Mouse (Mus musculus): ENCODE data around the gene 1700028P14Rik. TPM values are rescaled to one million over a fixed set of nuclear protein-coding genes. Genes with fewer than 3 reads are reported as not detected.

The 1700028P14Rik gene
- polyA plus RNA-seq, 1 experiment, result 0.16 TPM

- H3K4me3 ChIP-seq (ENCODE audit: control insufficient read depth, insufficient read depth, low read length), result no peak overlapping the region
- H3K27me3 ChIP-seq (ENCODE audit: control insufficient read depth, insufficient read depth, low read length), result no peaks in the 10 kb centered on the region
- WGBS, result 86% methylated on average over 11 of the region's 11 CpGs
- no peak for DNase-seq
- no peak overlapping the region for H3K27ac ChIP-seq (ENCODE audit: control insufficient read depth, insufficient read depth, low read length)
- no peaks in the 10 kb centered on the region for H3K4me1 ChIP-seq (replicated peaks; ENCODE audit: control insufficient read depth, insufficient read depth, low read length)
- no peak for TF ChIP-seq POLR2A (IDR thresholded peaks at IDR 0.05; ENCODE audit: control insufficient read depth, extremely low read depth, insufficient read depth, low read length, poor library complexity)
- TF ChIP-seq CTCF (IDR thresholded peaks at IDR 0.05; ENCODE audit: borderline replicate concordance, control insufficient read depth, extremely low read depth, insufficient read depth, low read length, poor library complexity), result no peak
- no peaks in the 10 kb centered on the region for H3K36me3 ChIP-seq (ENCODE audit: control insufficient read depth, insufficient read depth, low read length)
These were observed 20.8 kb downstream of the 1700028P14Rik start for GRCm38 (mm10) chr19:23631611-23632492.

- 79% methylated on average over 7 of the region's 7 CpGs for WGBS
- Histone ChIP-seq H3K4me3 (ENCODE audit: control insufficient read depth, insufficient read depth, low read length) (no peak overlapping the region), H3K36me3 (ENCODE audit: control insufficient read depth, insufficient read depth, low read length) (no peaks in the 10 kb centered on the region), H3K4me1 (replicated peaks; ENCODE audit: control insufficient read depth, insufficient read depth, low read length) (no peaks in the 10 kb centered on the region), H3K27me3 (ENCODE audit: control insufficient read depth, insufficient read depth, low read length) (no peaks in the 10 kb centered on the region), H3K27ac (ENCODE audit: control insufficient read depth, insufficient read depth, low read length) (no peak overlapping the region)
- TF ChIP-seq CTCF (IDR thresholded peaks at IDR 0.05; ENCODE audit: borderline replicate concordance, control insufficient read depth, extremely low read depth, insufficient read depth, low read length, poor library complexity) (no peak), POLR2A (IDR thresholded peaks at IDR 0.05; ENCODE audit: control insufficient read depth, extremely low read depth, insufficient read depth, low read length, poor library complexity) (no peak)
- DNase-seq, result no peak
These were observed 38.3 kb downstream of the 1700028P14Rik start for GRCm38 (mm10) chr19:23614268-23614667.

GRCm38 (mm10) chr19:23609724-23610123 is 42.9 kb downstream of the 1700028P14Rik start:
- WGBS, result 88% methylated on average over 4 of the region's 4 CpGs

GRCm38 (mm10) chr19:23607951-23608350 is 44.7 kb downstream of the 1700028P14Rik start:
- Histone ChIP-seq H3K27ac (ENCODE audit: control insufficient read depth, insufficient read depth, low read length) (no peak overlapping the region), H3K4me1 (replicated peaks; ENCODE audit: control insufficient read depth, insufficient read depth, low read length) (no peaks in the 10 kb centered on the region), H3K36me3 (ENCODE audit: control insufficient read depth, insufficient read depth, low read length) (no peaks in the 10 kb centered on the region), H3K27me3 (ENCODE audit: control insufficient read depth, insufficient read depth, low read length) (no peaks in the 10 kb centered on the region), H3K4me3 (ENCODE audit: control insufficient read depth, insufficient read depth, low read length) (no peak overlapping the region)
- no peak for DNase-seq
- 93% methylated on average over 2 of the region's 2 CpGs for WGBS
- no peak for TF ChIP-seq CTCF (IDR thresholded peaks at IDR 0.05; ENCODE audit: borderline replicate concordance, control insufficient read depth, extremely low read depth, insufficient read depth, low read length, poor library complexity)
- TF ChIP-seq POLR2A (IDR thresholded peaks at IDR 0.05; ENCODE audit: control insufficient read depth, extremely low read depth, insufficient read depth, low read length, poor library complexity), result no peak

More at GRCm38 (mm10) chr19:23609724-23610123, 42.9 kb downstream of the 1700028P14Rik start:
- H3K4me1 ChIP-seq (replicated peaks; ENCODE audit: control insufficient read depth, insufficient read depth, low read length), result no peaks in the 10 kb centered on the region
- TF ChIP-seq CTCF (IDR thresholded peaks at IDR 0.05; ENCODE audit: borderline replicate concordance, control insufficient read depth, extremely low read depth, insufficient read depth, low read length, poor library complexity), result no peak
- no peak for TF ChIP-seq POLR2A (IDR thresholded peaks at IDR 0.05; ENCODE audit: control insufficient read depth, extremely low read depth, insufficient read depth, low read length, poor library complexity)
- no peaks in the 10 kb centered on the region for H3K36me3 ChIP-seq (ENCODE audit: control insufficient read depth, insufficient read depth, low read length)
- H3K27ac ChIP-seq (ENCODE audit: control insufficient read depth, insufficient read depth, low read length), result no peak overlapping the region
- no peaks in the 10 kb centered on the region for H3K27me3 ChIP-seq (ENCODE audit: control insufficient read depth, insufficient read depth, low read length)
- no peak for DNase-seq
- no peak overlapping the region for H3K4me3 ChIP-seq (ENCODE audit: control insufficient read depth, insufficient read depth, low read length)

- Histone ChIP-seq H3K36me3 (ENCODE audit: control insufficient read depth, insufficient read depth, low read length) (no peaks in the 10 kb centered on the region), H3K4me3 (ENCODE audit: control insufficient read depth, insufficient read depth, low read length) (no peak overlapping the region), H3K4me1 (replicated peaks; ENCODE audit: control insufficient read depth, insufficient read depth, low read length) (no peaks in the 10 kb centered on the region), H3K27me3 (ENCODE audit: control insufficient read depth, insufficient read depth, low read length) (no peaks in the 10 kb centered on the region), H3K27ac (ENCODE audit: control insufficient read depth, insufficient read depth, low read length) (no peak overlapping the region)
- DNase-seq, result no peak
- TF ChIP-seq POLR2A (IDR thresholded peaks at IDR 0.05; ENCODE audit: control insufficient read depth, extremely low read depth, insufficient read depth, low read length, poor library complexity), result no peak
- no peak for TF ChIP-seq CTCF (IDR thresholded peaks at IDR 0.05; ENCODE audit: borderline replicate concordance, control insufficient read depth, extremely low read depth, insufficient read depth, low read length, poor library complexity)
- WGBS, result 96% methylated on average over 3 of the region's 3 CpGs
These were observed 57.7 kb downstream of the 1700028P14Rik start for GRCm38 (mm10) chr19:23594950-23595349.

- H3K36me3 ChIP-seq (ENCODE audit: control insufficient read depth, insufficient read depth, low read length), result no peaks in the 10 kb centered on the region
- 91% methylated on average over 11 of the region's 11 CpGs for WGBS
- no peak for TF ChIP-seq POLR2A (IDR thresholded peaks at IDR 0.05; ENCODE audit: control insufficient read depth, extremely low read depth, insufficient read depth, low read length, poor library complexity)
- TF ChIP-seq CTCF (IDR thresholded peaks at IDR 0.05; ENCODE audit: borderline replicate concordance, control insufficient read depth, extremely low read depth, insufficient read depth, low read length, poor library complexity), result no peak
These were observed 73.8 kb downstream of the 1700028P14Rik start for GRCm38 (mm10) chr19:23578606-23579355.

More at GRCm38 (mm10) chr19:23578606-23579355, 73.8 kb downstream of the 1700028P14Rik start:
- no peak overlapping the region for H3K27ac ChIP-seq (ENCODE audit: control insufficient read depth, insufficient read depth, low read length)
- no peak for DNase-seq
- H3K4me1 ChIP-seq (replicated peaks; ENCODE audit: control insufficient read depth, insufficient read depth, low read length), result no peaks in the 10 kb centered on the region
- H3K4me3 ChIP-seq (ENCODE audit: control insufficient read depth, insufficient read depth, low read length), result no peak overlapping the region
- no peaks in the 10 kb centered on the region for H3K27me3 ChIP-seq (ENCODE audit: control insufficient read depth, insufficient read depth, low read length)

All from thymus, adult 2 months (tissue).